Mouse (Mus musculus): ENCODE measurements at regions not wholly inside any gene's neighbourhood (a gene's known extent, or its start where the extent isn't known, plus 50 kb on each side); places are given as distances from the start of the nearest gene placed in this dataset.
A peak's percentile ranks its signal among the peaks of the same experiment; 100 is the strongest.

DNA sequence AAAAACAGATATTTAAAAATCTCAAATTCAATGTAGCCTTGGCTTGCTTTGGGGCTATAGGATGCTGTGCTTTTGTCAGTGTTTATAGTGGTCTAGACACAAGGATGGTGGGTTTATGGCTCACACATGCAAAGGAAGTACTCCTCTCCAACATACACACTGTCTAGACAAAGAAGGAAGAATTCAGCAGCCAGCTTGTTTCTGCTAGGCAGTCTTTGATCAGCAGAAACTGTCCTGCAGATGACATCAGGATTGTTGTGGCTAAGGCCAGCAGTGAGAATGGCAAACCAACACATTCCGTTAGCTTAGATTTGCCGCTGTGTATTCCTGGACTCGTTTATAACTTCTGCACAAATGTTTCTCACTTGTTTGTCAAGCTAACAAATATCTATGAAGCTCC is 325.9 kb upstream of the Actbl2 start:
- TF ChIP-seq CTCF (IDR thresholded peaks at IDR 0.05): no peak
- CTCF ChIA-PET: interaction anchor here (0.8 to 1.2 kb wide), 4 partner anchors 11 to 332 kb away, joined by 3 to 4 read pairs (median 3); no protein-coding TSS in a partner anchor
- H3K27me3 ChIP-seq: no peaks in the 10 kb centered on the region
- ATAC-seq (no peak), DNase-seq (ENCODE audit: low read depth, low spot score) (no peak)
- in situ Hi-C loops (cut with MboI; ENCODE audit: low pct_unique_long_range_greater_than_20kb): no loop called here
- POLR2A ChIA-PET: interaction anchor here (0.5 to 1.5 kb wide), 3 partner anchors 16 to 534 kb away, joined by 3 to 4 read pairs (median 3); partner anchors contain the start of gene Plk2

DNA sequence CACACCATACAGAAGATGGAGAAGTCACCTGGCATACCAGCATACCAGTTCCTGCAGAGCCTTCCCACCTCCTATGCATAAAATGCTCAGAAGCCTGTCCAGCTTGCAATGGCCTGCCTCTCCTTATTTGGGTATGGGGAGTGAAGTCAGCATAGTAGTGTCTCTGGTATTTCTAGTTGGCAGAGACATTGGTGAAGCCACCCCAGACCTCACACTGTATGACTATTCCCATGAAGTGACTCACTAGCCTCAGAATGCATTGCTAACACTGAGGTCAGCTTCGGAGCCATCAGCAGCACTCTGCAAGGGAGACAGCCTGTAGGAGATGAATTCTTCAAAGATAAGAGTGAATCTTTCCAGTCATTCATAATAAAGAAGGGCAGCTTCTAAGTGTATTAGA is 325.2 kb upstream of the Actbl2 start:
- no peak for TF ChIP-seq CTCF (IDR thresholded peaks at IDR 0.05)
- H3K27me3 ChIP-seq: no peaks in the 10 kb centered on the region
- CTCF ChIA-PET: interaction anchor here (0.9 to 1.6 kb wide), 4 partner anchors 10 to 434 kb away, joined by 3 to 4 read pairs (median 3); no protein-coding TSS in a partner anchor
- ATAC-seq (peak; percentile 99), DNase-seq (ENCODE audit: low read depth, low spot score) (peak; percentile 82)
- in situ Hi-C loops (cut with MboI; ENCODE audit: low pct_unique_long_range_greater_than_20kb): no loop called here
- POLR2A ChIA-PET: interaction anchor here (0.9 to 1.5 kb wide), 3 partner anchors 10 to 535 kb away, joined by 3 to 4 read pairs (median 4); partner anchors contain the start of gene Plk2

DNA sequence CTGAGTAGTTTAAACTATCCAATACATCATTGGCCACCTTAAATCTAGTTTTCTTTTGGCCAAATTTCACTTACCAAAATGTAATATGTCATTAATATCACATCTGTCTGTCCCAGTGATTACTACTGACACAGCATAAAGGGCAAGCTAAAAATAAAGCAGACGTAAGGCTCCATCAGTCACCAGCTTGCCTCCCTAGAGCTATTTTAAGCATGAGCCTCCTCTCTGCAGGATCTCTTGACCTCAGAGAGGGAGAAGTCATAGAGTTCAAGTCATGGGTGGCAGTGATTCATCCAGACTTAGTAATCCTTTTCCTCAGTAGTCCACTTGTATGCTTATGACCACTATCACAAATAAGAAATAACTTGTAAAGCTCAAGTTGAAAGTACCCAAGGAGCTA is 313.2 kb upstream of the Actbl2 start:
- ChIA-PET CTCF (interaction anchor here (1.4 kb wide), 1 partner anchor 550 kb away, joined by 3 read pairs; no protein-coding TSS in a partner anchor), POLR2A (no interaction called here)
- DNase-seq (ENCODE audit: low read depth, low spot score): no peak
- in situ Hi-C loops (cut with MboI; ENCODE audit: low pct_unique_long_range_greater_than_20kb): no loop called here
- H3K27me3 ChIP-seq: no peaks in the 10 kb centered on the region
- TF ChIP-seq CTCF (IDR thresholded peaks at IDR 0.05): no peak
- no peak for ATAC-seq

DNA sequence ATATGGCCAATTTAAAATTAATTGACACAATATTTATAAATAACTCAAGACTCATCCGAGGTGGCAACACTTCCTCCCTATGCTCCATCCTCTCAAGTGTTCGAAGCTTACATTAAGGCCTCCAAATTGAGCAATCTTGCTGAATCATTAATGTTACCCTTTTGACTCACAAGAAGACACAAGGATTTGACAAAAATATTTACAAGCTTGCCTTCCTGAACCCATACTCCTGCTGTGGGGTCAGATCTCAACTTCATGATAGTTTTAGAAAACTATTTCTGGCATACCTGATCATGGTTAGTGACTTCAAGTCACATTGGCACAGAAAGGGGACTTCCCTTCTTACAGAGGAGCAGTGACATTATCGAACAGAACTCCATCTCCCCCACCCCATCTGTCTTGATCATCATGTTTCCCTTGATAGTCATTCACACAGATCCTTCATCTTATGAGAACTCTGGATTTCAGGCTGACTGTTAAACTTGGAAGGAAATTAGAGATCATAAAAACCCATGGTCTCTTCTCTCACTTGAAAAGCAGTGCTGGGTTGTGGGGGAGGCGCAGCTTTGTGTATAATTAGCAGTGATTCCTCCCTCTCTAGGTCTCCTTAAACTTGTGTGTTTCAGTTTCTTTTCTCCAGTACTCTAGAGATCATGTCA is 311.7 kb upstream of the Actbl2 start:
- in situ Hi-C loops (cut with MboI; ENCODE audit: low pct_unique_long_range_greater_than_20kb): no loop called here
- H3K27me3 ChIP-seq: no peaks in the 10 kb centered on the region
- TF ChIP-seq CTCF (IDR thresholded peaks at IDR 0.05): no peak
- DNase-seq (ENCODE audit: low read depth, low spot score) (no peak), ATAC-seq (no peak)
- POLR2A ChIA-PET: interaction anchor here (0.6 kb wide), 1 partner anchor 358 kb away, joined by 4 read pairs; no protein-coding TSS in a partner anchor
- CTCF ChIA-PET: no interaction called here

DNA sequence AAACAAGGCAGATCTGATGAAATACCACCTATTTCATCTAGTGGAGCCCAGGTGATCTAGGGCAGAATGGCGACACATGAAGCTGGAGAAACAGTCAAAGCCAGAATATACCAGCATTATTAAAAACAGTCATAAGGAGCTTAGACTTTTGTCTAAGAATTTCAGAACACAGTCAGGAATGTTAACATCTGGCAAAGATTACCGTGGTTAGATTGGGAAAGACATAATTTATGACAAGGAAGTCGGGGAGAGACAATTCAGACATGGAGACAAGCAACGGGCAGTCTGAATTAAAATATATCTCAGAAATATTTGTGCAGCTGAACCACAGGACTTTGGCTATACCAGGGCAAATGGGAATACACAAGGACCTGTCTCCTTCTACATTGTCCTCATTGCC is 310.8 kb upstream of the Actbl2 start:
- in situ Hi-C loops (cut with MboI; ENCODE audit: low pct_unique_long_range_greater_than_20kb): no loop called here
- ChIA-PET CTCF (no interaction called here), POLR2A (no interaction called here)
- TF ChIP-seq CTCF (IDR thresholded peaks at IDR 0.05): no peak
- no peaks in the 10 kb centered on the region for H3K27me3 ChIP-seq
- ATAC-seq: no peak
- no peak for DNase-seq (ENCODE audit: low read depth, low spot score)

DNA sequence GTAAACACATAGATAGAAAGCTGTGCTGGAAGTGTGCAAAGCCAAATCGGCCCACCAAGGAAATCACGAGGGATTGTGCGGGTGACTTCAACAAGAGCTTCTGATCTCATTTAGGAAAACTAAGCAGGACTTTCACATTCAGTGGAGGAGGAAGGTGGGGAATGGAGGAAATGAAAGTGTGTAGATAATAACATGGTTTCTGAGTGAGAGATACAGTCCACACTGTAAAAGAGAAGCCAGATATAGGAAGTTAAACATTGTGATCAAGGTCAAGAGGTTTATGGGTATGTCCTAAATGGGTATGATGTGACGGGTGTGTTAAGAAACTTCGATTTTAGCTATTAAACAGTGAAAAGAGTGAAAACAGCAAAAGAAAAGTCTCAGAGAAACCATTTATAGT is 310.1 kb upstream of the Actbl2 start:
- in situ Hi-C loops (cut with MboI; ENCODE audit: low pct_unique_long_range_greater_than_20kb): no loop called here
- ATAC-seq: no peak
- DNase-seq (ENCODE audit: low read depth, low spot score): no peak
- H3K27me3 ChIP-seq: no peaks in the 10 kb centered on the region
- ChIA-PET POLR2A (interaction anchor here (0.7 kb wide), 1 partner anchor 15 kb away, joined by 3 read pairs; no protein-coding TSS in a partner anchor), CTCF (interaction anchor here (1.0 kb wide), 1 partner anchor 16 kb away, joined by 3 read pairs; no protein-coding TSS in a partner anchor)
- no peak for TF ChIP-seq CTCF (IDR thresholded peaks at IDR 0.05)

DNA sequence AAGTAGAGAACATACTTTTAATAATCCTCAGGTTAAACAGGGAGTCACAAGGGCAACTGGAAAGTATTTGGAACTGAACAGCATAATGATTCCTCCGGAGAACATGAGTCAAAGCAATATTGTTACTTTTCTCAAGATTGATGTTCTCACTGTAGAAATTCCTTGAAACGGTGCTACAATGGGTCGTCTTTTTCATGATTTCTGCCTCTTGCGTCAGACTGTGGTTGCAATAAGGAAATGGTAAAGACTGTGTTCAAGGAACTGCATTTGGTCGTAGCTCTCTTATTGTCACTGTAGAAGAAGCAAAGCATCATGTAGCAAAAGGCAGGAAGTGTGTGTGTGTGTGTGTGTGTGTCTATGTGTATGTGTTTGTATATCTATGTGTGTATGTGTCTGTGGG is 294.6 kb upstream of the Actbl2 start:
- ChIA-PET CTCF (interaction anchor here (0.7 to 0.8 kb wide), 2 partner anchors 15 to 49 kb away, joined by 3 read pairs; no protein-coding TSS in a partner anchor), POLR2A (interaction anchor here (0.7 to 1.3 kb wide), 2 partner anchors 28 to 561 kb away, joined by 5 read pairs; no protein-coding TSS in a partner anchor)
- TF ChIP-seq CTCF (IDR thresholded peaks at IDR 0.05): no peak
- DNase-seq (ENCODE audit: low read depth, low spot score) (no peak), ATAC-seq (no peak)
- in situ Hi-C loops (cut with MboI; ENCODE audit: low pct_unique_long_range_greater_than_20kb): no loop called here
- H3K27me3 ChIP-seq: no peaks in the 10 kb centered on the region

DNA sequence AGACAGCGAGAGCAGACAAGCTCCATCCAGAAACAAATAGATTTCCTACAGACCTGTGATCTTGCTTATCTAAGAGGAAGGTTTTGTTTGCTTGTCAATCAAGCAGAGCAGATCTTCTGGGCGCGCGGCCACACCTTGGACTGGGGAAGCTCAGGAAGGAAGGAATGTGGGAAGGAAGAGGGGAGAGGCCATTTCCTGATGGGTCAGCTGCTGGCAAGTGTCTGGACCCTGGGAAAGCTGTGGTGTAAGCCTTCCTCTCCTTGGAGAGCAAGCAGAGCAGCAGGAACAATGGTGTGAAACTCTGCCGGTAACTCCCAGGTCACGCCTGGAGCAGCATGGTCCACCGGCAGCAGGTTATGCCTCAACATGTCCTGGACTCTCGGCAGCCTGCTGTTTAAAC is 287.7 kb upstream of the Actbl2 start:
- ChIA-PET CTCF (interaction anchor here (0.8 to 4.9 kb wide), 5 partner anchors 100 to 575 kb away, joined by 3 to 38 read pairs (median 4); partner anchors contain the start of gene Plk2), POLR2A (interaction anchor here (0.6 kb wide), 1 partner anchor 478 kb away, joined by 3 read pairs; no protein-coding TSS in a partner anchor)
- H3K27me3 ChIP-seq: no peaks in the 10 kb centered on the region
- peak; percentile 18 for ATAC-seq
- DNase-seq (ENCODE audit: low read depth, low spot score): no peak
- no peak for TF ChIP-seq CTCF (IDR thresholded peaks at IDR 0.05)
- in situ Hi-C loops (cut with MboI; ENCODE audit: low pct_unique_long_range_greater_than_20kb): loop anchor here (5.0 kb wide), 3 partner anchors 270 to 570 kb away; partner anchors contain the start of gene Plk2

DNA sequence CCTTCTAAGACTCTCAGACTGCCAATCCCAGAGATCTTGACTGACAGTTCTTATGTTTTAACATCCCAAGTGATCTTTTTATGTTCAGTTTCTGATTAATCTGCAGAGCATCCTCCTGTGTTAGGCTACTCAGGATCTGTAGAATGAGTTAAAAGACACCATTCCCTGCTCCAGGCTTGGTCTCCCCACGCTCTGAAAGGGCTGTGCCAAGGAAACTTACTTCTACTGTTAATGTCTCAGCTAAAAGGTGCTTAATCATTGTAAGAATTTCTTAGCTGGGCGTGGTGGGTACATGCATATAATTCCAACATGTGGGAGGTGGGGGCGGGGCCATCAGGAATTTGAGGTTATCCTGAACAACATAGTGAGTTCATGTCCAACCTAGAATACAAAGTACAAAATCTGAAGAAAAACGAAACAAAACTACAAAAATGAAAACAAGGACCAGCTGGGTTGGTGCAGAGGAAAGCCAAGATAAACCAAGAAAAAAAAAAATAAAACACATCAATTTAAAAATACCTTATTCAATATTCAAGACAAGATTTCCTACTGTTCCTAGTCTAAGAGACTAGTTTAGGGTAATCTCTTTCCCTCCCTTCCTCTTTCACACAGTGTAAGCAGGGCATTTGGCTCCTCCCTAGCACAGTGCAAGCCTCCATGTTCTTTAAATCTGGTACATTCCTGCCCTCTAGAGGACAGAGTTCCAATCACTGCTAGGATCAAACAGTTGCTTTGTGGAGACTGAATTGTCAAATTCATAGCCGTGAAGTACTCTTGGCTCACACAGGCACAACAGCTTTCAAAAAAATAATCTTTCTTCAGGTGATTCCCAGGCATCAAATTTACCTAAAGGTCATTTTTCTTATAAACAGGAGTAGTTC is 286.9 kb upstream of the Actbl2 start:
- in situ Hi-C loops (cut with MboI; ENCODE audit: low pct_unique_long_range_greater_than_20kb): loop anchor here (5.0 kb wide), 3 partner anchors 269 to 571 kb away; partner anchors contain the start of gene Plk2
- H3K27me3 ChIP-seq: no peaks in the 10 kb centered on the region
- peak; percentile 61 for DNase-seq (ENCODE audit: low read depth, low spot score)
- ChIA-PET CTCF (interaction anchor here (1.1 to 4.9 kb wide), 9 partner anchors 55 to 576 kb away, joined by 3 to 38 read pairs (median 4); partner anchors contain the start of gene Plk2), POLR2A (interaction anchor here (0.6 to 1.5 kb wide), 3 partner anchors 446 to 571 kb away, joined by 3 to 5 read pairs (median 3); no protein-coding TSS in a partner anchor)
- ATAC-seq: peak; percentile 96
- peak; percentile 82 for TF ChIP-seq CTCF (IDR thresholded peaks at IDR 0.05)

DNA sequence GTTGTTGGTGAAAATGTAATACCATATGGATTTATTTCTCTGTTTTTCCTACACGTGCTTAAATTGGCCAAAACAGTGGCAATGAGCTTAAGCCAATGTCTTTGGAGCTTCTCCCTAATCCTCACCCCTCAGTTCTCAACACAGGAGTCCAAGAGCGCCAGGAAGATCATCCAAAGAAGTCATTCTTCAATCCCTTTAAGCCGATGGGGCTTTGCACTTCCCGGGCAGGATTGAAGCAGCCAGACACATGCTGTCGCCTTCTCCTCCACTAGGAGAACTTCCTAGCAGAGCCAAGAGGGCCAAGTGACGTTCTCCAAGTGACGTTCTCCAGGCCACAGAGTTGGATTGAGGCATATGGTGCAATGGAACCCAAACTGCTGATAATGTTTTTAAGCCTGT is 286.3 kb upstream of the Actbl2 start:
- DNase-seq (ENCODE audit: low read depth, low spot score) (no peak), ATAC-seq (no peak)
- TF ChIP-seq CTCF (IDR thresholded peaks at IDR 0.05): no peak
- in situ Hi-C loops (cut with MboI; ENCODE audit: low pct_unique_long_range_greater_than_20kb): loop anchor here (5.0 kb wide), 3 partner anchors 269 to 571 kb away; partner anchors contain the start of gene Plk2
- H3K27me3 ChIP-seq: no peaks in the 10 kb centered on the region
- CTCF ChIA-PET: interaction anchor here (1.1 to 4.9 kb wide), 9 partner anchors 56 to 576 kb away, joined by 3 to 38 read pairs (median 4); partner anchors contain the start of gene Plk2
- POLR2A ChIA-PET: interaction anchor here (1.5 kb wide), 1 partner anchor 572 kb away, joined by 5 read pairs; no protein-coding TSS in a partner anchor
